Mouse (Mus musculus): Measurements from ENCODE around the gene Cbx1.
"Not testable (repeated sequence)": the region's sequence is repeated elsewhere in the genome, so short reads cannot be mapped to it uniquely, and the experiment has no call there.

Cbx1 gene

GRCm38 (mm10) chr11:96838341-96838740, 49.4 kb downstream of the Cbx1 start:
- DNase-seq (ENCODE audit: low spot score), result no peak

- DNase-seq (ENCODE audit: low spot score), result no peak
Measured at GRCm38 (mm10) chr11:96839428-96839827, 50.5 kb downstream of the Cbx1 start.

DNA sequence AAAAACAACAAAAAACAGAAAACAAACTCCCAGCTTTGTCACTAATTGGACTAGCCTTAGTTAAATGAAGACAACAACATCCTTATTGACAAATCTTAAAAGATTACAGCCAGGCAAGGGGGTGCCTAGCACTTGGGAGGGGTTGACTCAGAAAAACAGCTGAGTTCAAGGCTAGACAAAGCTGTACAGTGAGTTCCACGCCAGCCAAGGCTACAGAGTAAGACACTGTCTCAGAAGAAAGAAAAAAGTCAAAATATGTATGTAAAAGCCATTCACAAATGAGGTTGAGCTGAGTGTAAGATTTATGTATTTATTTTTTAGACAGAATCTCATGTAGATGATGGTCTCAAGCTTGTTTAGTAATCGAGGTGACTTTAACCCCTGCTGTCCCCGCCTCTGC, 51.0 kb downstream of the Cbx1 start:
- DNase-seq (ENCODE audit: low spot score), result no peak

DNA sequence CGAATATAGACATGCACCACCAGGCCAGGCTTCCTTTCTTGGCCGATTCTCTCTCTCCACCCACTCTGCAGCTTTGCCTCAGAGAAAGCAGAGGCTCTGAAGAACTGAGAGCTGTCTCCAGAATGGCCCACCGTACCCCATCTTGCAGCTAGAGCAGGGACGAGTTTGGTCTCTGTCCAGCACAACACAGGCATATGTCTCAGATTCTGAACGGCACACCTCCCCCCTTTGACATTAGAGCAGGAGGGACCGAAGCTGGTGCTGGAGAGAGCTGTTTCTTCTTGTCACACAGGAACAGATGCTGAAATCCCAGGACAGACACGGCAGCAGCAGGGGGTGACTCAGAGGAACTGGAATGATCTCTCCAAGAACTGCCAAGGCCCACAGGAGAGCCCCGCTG, 51.4 kb downstream of the Cbx1 start:
- no peak for DNase-seq (ENCODE audit: low spot score)

GRCm38 (mm10) chr11:96843627-96844026, 54.7 kb downstream of the Cbx1 start:
- no peak for DNase-seq (ENCODE audit: low spot score)

DNA sequence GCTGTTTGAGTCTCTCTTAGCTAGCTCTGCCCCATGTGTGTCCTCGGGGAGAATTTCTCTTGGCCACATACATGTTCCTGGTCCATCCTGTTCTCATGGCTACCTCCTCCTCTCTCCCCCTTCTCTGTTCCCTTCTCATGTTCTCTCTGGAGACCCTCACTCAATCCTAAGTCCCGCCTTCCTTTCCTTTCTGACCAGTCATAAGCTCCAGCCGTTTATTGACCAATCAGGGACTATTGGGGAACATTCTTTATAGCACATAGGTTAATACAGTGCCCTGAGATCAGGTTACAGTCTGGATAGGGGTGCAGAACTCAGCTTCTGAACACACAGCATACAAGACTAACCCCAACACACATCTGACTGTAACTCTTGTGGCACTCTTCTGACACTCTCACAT, 58.3 kb downstream of the Cbx1 start:
- no peak for DNase-seq (ENCODE audit: low spot score)

- DNase-seq (ENCODE audit: low spot score), result no peak
Measured at GRCm38 (mm10) chr11:96848694-96849093, 59.8 kb downstream of the Cbx1 start.

DNA sequence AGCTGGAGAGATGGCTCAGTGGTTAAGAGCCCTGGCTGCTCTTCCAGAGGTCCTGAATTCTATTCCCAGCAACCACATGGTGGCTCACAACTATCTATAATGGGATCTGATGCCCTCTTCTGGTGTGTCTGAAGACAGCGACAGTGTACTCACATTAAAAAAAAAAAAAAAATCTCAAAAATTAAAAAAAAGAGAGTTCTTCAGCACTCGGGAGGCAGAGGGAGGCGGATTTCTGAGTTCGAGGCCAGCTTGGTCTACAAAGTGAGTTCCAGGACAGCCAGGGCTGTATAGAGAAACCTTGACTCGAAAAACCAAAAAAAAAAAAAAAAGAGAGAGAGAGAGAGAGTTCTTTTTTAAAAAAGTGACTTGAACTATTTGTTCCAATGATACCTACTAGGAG, 60.2 kb downstream of the Cbx1 start:
- not testable (repeated sequence) for DNase-seq (ENCODE audit: low spot score)

- DNase-seq (ENCODE audit: low spot score), result no peak
Measured at GRCm38 (mm10) chr11:96849681-96850467, 60.9 kb downstream of the Cbx1 start, which contains the start of gene Copz2. Copz2 (plus strand) TSS chr11:96849870.

- no peak for DNase-seq (ENCODE audit: low spot score)
Measured at GRCm38 (mm10) chr11:96857446-96857845, 68.5 kb downstream of the Cbx1 start.

All from ovary, adult 18-20 months (tissue).